Mouse (Mus musculus): ENCODE measurements at regions not wholly inside any gene's neighbourhood (a gene's known extent, or its start where the extent isn't known, plus 50 kb on each side); places are given as distances from the start of the nearest gene placed in this dataset.

- TF ChIP-seq CTCF (IDR thresholded peaks at IDR 0.05; ENCODE audit: low read depth) (no peak), EP300 (optimal IDR thresholded peaks at IDR 0.05) (no peak)
Observed at GRCm38 (mm10) chr8:36311734-36312133, 546.1 kb downstream of the Gm19410 start.

Data from stomach, postnatal 0 days (tissue).